Mouse (Mus musculus): Measurements from ENCODE around the gene Dcdc2b. TPM values are rescaled to one million over a fixed set of nuclear protein-coding genes. Genes with fewer than 3 reads are reported as not detected.

Gene Dcdc2b
- polyA plus RNA-seq, 1 experiment, result 0.68 TPM

DNA sequence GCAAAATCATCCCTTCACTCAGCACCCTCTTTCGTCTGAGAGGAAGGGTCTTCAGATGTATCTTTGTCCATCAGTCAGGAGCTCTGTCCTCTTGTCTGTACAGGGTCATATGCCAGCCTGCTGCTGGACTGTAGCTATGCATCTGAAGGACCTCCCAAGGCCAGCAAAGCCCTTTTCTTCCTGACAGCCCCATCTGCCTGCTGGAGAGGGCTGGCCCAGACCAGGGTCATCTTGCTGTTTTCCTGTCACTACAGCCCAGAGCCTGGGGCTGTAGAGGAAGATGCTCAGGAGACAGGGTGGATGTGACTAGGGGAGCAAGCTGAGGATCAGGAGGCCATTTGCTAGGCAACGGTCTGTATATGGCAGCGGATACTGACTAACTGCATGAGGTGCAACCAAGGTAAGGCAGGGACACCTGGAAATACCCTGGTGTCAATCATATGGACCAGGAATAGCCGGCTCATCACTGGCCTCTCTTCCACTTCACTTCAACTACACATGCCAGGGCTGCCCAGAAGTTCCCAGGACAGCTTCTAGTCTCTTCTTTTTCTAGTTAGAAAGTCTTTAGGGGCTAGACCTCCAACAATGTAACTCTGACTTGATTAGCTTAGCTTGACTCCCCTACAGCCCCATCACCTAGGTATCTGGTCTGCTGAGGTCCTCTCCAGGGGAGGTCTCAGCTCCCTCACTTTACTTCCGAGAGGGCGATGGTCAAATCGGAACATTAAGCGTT, 8.9 kb upstream of the Dcdc2b start:
- TF ChIP-seq POLR2A (IDR thresholded peaks at IDR 0.05; ENCODE audit: low read depth, low read length), result no peak
- TF ChIP-seq CTCF (IDR thresholded peaks at IDR 0.05; ENCODE audit: borderline replicate concordance, insufficient read depth, low read length), result no peak
- H3K4me3 ChIP-seq (ENCODE audit: insufficient read depth, low read length), result peak overlapping the region; percentile 63
- peaks cover 2% of the 10 kb centered on the region for H3K4me1 ChIP-seq (ENCODE audit: control insufficient read depth, insufficient read depth, low read length)
- no peak overlapping the region for H3K27ac ChIP-seq (ENCODE audit: insufficient read depth, low read length)

DNA sequence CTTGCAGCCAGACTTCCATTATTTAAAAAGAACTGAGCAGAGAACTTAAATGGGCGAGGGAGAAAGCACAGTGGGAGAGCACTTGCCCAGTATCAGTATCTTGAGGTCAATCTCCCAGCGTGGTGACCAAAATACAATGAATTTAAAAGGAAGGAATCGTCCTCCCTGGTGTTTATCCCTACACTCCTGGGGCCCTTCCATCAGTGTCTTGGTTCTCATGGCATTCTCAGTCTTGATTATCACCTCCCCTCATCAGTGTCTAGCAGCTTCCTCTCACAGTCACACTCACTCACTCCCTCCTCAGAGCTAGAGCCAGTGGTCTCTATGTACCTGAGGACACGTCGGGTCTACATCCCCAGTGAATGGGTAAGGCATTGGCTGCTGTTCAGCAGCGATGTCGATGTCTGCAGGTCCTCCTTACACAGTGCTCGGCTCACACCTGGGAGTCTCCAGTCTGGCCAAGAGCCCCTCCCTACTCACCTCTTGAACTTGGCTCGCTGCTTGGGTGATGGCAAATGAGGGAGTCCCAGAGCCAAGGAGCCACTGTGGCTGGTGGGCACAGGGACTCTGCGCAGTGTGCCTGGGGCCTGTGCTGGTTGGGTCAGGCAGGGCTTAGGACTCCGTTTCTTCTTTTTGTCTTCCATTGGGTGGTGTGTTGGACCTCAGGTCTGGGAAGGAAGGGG, 8.2 kb upstream of the Dcdc2b start:
- no peak overlapping the region for H3K27ac ChIP-seq (ENCODE audit: insufficient read depth, low read length)
- TF ChIP-seq POLR2A (IDR thresholded peaks at IDR 0.05; ENCODE audit: low read depth, low read length) (no peak), CTCF (IDR thresholded peaks at IDR 0.05; ENCODE audit: borderline replicate concordance, insufficient read depth, low read length) (no peak)
- H3K4me1 ChIP-seq (ENCODE audit: control insufficient read depth, insufficient read depth, low read length), result peaks cover 2% of the 10 kb centered on the region
- H3K4me3 ChIP-seq (ENCODE audit: insufficient read depth, low read length), result no peak overlapping the region

DNA sequence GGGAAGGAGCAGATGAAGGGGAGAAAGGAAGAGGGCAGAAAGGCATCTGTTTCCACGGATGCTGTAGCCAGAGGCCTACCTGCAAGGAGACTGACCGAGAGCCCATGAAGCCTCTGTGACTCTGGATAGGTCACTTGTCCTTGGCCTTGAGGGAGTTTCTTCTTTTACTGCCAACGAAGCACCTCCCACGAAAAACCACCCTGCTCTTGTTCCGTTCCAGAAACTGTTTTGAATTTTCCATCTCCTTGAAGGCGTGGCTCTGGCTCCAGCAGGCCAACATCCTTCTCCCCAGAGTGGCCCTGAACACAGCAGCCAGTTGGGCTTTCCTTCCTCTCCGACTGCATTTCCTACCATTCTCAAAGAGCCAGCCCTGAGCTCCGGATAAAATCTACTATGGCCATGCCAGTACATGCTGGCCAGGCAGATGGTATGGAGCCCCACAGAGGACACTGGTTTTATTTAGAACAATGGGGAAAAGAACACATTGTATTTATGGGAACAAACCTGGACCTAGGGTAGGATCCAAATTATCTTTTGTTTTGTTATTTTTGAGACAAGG, 7.3 kb upstream of the Dcdc2b start:
- no peak overlapping the region for H3K27ac ChIP-seq (ENCODE audit: insufficient read depth, low read length)
- H3K4me3 ChIP-seq (ENCODE audit: insufficient read depth, low read length), result no peak overlapping the region
- TF ChIP-seq POLR2A (IDR thresholded peaks at IDR 0.05; ENCODE audit: low read depth, low read length) (no peak), CTCF (IDR thresholded peaks at IDR 0.05; ENCODE audit: borderline replicate concordance, insufficient read depth, low read length) (no peak)
- H3K4me1 ChIP-seq (ENCODE audit: control insufficient read depth, insufficient read depth, low read length), result peaks cover 2% of the 10 kb centered on the region

DNA sequence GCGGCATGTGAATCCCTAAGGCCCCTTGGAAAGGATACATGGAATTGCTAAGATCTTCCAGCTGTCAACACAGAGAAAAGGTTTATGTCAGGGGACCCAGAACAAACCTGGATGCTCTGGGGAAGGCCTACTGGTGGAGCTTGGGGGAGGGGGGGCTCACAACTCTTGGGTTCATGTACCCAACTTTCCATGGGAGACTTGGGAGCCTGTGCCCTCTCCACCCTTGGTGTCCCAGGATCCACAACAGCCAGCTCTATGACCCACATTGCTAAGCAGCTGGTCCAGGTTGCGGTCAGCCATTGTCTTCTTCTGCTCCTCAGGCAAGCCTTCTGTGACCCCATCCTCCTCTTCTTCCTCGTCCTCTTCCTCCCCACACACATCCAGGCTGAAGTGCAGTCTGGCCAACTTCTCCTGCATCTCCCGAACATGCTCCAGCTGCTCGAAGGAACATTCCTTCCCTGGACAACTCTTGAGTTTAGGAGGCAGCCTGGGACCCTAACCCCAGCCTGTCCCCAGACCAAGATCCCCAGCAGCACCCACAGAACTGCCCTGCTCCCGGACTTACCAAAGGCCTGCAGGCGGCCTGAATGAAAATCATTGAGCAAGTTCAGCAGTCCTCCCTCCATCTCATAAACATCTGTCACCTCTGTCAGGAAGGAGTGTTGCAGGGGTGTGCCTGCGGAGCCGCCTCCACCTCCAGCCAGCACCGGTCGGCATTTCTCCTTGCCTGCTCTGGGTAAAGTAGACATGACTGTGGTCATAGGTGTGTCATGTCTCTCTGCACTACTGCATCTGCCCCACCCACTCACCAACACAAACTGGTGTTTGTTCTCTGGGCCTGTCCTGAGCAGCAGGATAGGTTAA, 6.6 kb upstream of the Dcdc2b start:
- H3K27ac ChIP-seq (ENCODE audit: insufficient read depth, low read length), result no peak overlapping the region
- no peak overlapping the region for H3K4me3 ChIP-seq (ENCODE audit: insufficient read depth, low read length)
- H3K4me1 ChIP-seq (ENCODE audit: control insufficient read depth, insufficient read depth, low read length), result peaks cover 2% of the 10 kb centered on the region
- TF ChIP-seq CTCF (IDR thresholded peaks at IDR 0.05; ENCODE audit: borderline replicate concordance, insufficient read depth, low read length) (no peak), POLR2A (IDR thresholded peaks at IDR 0.05; ENCODE audit: low read depth, low read length) (no peak)

DNA sequence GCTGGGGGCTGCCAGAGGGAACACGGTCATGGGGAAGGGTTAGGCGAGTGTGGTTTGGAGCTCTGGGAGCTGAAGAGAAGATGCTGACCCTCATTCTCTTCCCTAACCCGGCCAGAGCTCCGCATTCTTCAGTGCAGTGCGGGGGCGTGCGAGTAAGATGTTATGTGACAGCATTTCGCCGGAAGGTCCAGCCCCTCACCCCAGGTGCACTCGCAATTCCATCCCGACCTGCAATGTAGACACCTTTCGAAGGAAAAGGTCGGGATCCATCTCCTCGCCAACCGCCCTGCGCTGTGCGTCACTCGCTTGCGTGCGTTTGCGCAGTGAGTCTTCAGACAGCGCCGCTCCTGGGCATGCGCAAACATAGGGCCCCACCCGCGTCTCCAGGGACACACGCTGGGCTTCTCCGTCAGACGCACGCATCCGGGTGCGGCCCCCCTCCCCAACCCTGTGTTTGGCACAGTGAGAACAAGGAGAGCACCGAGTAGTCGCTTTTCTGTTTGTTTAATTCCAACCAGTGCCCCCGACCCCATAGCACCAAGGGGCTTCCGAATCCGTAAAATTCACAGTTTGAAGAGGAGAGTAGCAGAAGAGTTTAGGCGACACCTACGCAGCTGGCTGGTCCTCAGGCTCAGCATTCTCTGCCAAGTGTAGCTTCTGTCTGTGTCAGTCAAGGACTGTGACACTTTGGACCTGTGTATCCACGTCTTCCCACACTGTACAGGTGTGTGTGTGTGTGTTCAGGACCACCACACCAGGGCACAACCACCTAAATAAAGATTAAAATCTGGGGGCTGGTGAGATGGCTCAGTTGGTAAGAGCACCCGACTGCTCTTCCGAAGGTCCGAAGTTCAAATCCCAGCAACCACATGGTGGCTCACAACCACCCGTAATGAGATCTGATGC, 5.0 kb upstream of the Dcdc2b start, which contains the start of gene Iqcc:
Iqcc (minus strand) TSS at position 314 of the 906 bp plus-strand sequence.
- Histone ChIP-seq H3K27ac (ENCODE audit: insufficient read depth, low read length) (peak within 1 kb of the TSS; percentile 19), H3K4me3 (ENCODE audit: insufficient read depth, low read length) (peak within 1 kb of the TSS; percentile 60), H3K4me1 (ENCODE audit: control insufficient read depth, insufficient read depth, low read length) (peaks cover 2% of the 10 kb centered on the region; the same call in 1 of the 2 replicates)
- TF ChIP-seq POLR2A (IDR thresholded peaks at IDR 0.05; ENCODE audit: low read depth, low read length), result peak; percentile 99
- no peak for TF ChIP-seq CTCF (IDR thresholded peaks at IDR 0.05; ENCODE audit: borderline replicate concordance, insufficient read depth, low read length)

DNA sequence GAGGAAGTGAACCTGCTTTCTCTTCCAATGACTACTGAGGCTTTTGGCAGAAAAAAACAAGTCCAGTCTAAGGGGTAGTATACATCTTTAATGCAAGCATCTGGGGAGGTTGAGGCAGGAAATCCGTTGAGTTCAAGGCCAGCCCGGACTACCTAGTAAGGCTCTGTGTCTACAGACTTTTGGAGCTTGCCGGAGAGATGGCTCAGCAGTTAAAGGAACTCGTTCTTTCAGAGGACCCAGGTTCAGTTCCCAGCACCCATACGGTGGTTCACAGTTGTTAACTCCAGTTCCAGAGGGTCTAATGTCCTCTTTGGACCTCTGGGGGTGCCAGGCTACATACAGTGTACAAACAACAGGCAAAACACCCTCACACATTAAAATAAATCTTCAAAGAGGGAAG, 4.0 kb upstream of the Dcdc2b start:
- Histone ChIP-seq H3K4me3 (ENCODE audit: insufficient read depth, low read length) (peak overlapping the region; percentile 60), H3K27ac (ENCODE audit: insufficient read depth, low read length) (no peak overlapping the region), H3K4me1 (ENCODE audit: control insufficient read depth, insufficient read depth, low read length) (peaks cover 1% of the 10 kb centered on the region; the same call in 1 of the 2 replicates)
- TF ChIP-seq CTCF (IDR thresholded peaks at IDR 0.05; ENCODE audit: borderline replicate concordance, insufficient read depth, low read length), result no peak
- TF ChIP-seq POLR2A (IDR thresholded peaks at IDR 0.05; ENCODE audit: low read depth, low read length), result no peak

DNA sequence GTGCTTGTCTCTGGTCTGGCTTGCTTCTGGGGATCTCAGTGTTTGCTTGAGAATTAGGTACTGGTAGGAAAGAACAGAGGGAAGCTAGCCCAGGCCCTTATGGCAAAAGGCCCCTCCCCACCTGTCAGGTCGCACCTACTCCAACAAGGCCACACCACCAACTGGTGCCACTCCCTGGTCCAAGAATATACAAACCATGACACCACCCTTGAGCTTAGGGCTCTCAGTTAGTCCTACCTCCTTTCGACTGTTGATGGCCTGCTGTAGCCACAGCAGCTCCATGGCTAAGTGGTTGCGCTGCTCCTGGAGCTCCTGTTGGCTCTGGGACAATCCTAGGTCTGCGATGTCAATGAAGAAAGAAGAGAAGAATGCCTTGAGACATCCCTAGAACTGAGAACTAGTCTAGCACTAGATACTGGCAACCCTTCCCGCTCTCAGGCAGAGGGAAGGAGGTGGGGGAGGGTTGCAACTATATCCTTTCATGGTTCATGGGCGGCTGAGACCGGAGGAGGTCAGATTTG, 3.1 kb upstream of the Dcdc2b start:
- TF ChIP-seq CTCF (IDR thresholded peaks at IDR 0.05; ENCODE audit: borderline replicate concordance, insufficient read depth, low read length) (no peak), POLR2A (IDR thresholded peaks at IDR 0.05; ENCODE audit: low read depth, low read length) (no peak)
- Histone ChIP-seq H3K27ac (ENCODE audit: insufficient read depth, low read length) (no peak overlapping the region), H3K4me1 (ENCODE audit: control insufficient read depth, insufficient read depth, low read length) (no peaks in the 10 kb centered on the region), H3K4me3 (ENCODE audit: insufficient read depth, low read length) (no peak overlapping the region)

DNA sequence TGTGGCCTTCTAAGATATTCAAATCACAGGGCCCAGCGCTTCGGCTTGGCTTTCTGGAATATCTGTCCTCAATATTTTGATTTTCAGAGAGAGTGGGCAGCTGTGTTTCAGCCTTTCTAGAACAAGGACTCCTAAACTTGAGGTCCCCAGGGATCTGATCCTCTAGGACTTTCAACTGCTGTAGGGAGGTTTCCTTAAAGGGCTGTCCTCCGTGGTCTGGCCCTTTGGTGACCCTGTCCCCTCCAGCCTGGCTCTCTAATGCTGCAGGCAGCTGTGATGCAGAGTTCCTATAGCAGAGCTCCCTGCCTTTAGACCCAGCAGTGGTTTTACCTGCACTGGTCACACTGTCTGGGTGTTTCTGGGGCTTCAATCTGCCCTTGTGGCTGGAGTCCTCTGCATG, 2.6 kb upstream of the Dcdc2b start:
- no peaks in the 10 kb centered on the region for H3K4me1 ChIP-seq (ENCODE audit: control insufficient read depth, insufficient read depth, low read length)

More for the DNA sequence above, 2.6 kb upstream of the Dcdc2b start:
- TF ChIP-seq CTCF (IDR thresholded peaks at IDR 0.05; ENCODE audit: borderline replicate concordance, insufficient read depth, low read length) (no peak), POLR2A (IDR thresholded peaks at IDR 0.05; ENCODE audit: low read depth, low read length) (no peak)
- Histone ChIP-seq H3K4me3 (ENCODE audit: insufficient read depth, low read length) (no peak overlapping the region), H3K27ac (ENCODE audit: insufficient read depth, low read length) (no peak overlapping the region)

All from embryonic fibroblast, embryonic 13.5 days (primary cell).